Mouse (Mus musculus) limb, embryonic 11.5 days (tissue): ENCODE measurements around the gene Ctsz. TPM values are rescaled to one million over a fixed set of nuclear protein-coding genes. Genes with fewer than 3 reads are reported as not detected.

Experiments
- ATAC-seq: fragments of 200-750 bp; cut with Nextera tagmentation; 2 replicates; pipeline ENCODE4 v1.8.0; 2017; ENCODE audit warnings: low read depth; ENCODE audit not compliant: insufficient number of reproducible peaks, low FRiP score, low TSS enrichment
- DNase-seq: peaks from one replicate; pipeline ENCODE4 v3.0.0-alpha.2; 2015; ENCODE audit warnings: low spot score
- H3K27ac ChIP-seq: fragments of 300-500 bp; sonication (generic); replicated peaks from 2 replicates; pipeline ENCODE4 v1.5.1; 2014; ENCODE audit warnings: low read depth, mild to moderate bottlenecking, low read length
- H3K27me3 ChIP-seq: fragments of 300-500 bp; sonication (generic); 2 replicates; pipeline ENCODE4 v1.6.1; 2014; ENCODE audit warnings: mild to moderate bottlenecking, low read length, mixed read lengths; ENCODE audit not compliant: control insufficient read depth, insufficient read depth
- H3K36me3 ChIP-seq: fragments of 300-500 bp; sonication (generic); 2 replicates; pipeline ENCODE4 v1.6.1; 2014; ENCODE audit warnings: mild to moderate bottlenecking, low read length, moderate library complexity, mixed read lengths; ENCODE audit not compliant: control insufficient read depth, insufficient read depth
- H3K4me1 ChIP-seq: fragments of 300-500 bp; sonication (generic); 2 replicates; pipeline ENCODE4 v1.6.1; 2014; ENCODE audit warnings: low read length, mixed read lengths; ENCODE audit not compliant: control insufficient read depth, insufficient read depth
- H3K4me2 ChIP-seq: fragments of 300-500 bp; sonication (generic); 2 replicates; pipeline ENCODE4 v1.6.1; 2014; ENCODE audit warnings: low read depth, mild to moderate bottlenecking, moderate library complexity; ENCODE audit not compliant: severe bottlenecking
- H3K4me3 ChIP-seq: fragments of 300-500 bp; sonication (generic); 2 replicates; pipeline ENCODE4 v1.5.1; 2014; ENCODE audit warnings: low read depth, low read length
- H3K9ac ChIP-seq: fragments of 300-500 bp; sonication (generic); 2 replicates; pipeline ENCODE4 v1.6.1; 2014; ENCODE audit warnings: mild to moderate bottlenecking, low read length
- H3K9me3 ChIP-seq: fragments of 300-500 bp; sonication (generic); 2 replicates; pipeline ENCODE4 v1.6.1; 2016; ENCODE audit warnings: low read length; ENCODE audit not compliant: control insufficient read depth
- WGBS: fragments of 180-500 bp; shearing (Covaris S2); extraction: QIAGEN DNeasy Blood & Tissue Kit; methylation state at CpG from one replicate; pipeline ENCODE4 v1.1.7; 2014; 5-methylcytosine and 5-hydroxymethylcytosine counted together
- polyA plus RNA-seq: library from polyadenylated mRNA; unstranded; fragments of >200 nt; fragmentation: Nextera tagmentation; extraction: Ambion mirVana; gene quantifications from 2 replicates; pipeline ENCODE4 v1.2.1, GENCODE M21; 2014

Ctsz gene
- polyA plus RNA-seq, 1 experiment from 2014 or later = 106 TPM

GRCm38 (mm10) chr2:174438181-174438580 is 658 bp downstream of the Ctsz start:
- Histone ChIP-seq H3K9me3 (no peaks in the 10 kb centered on the region), H3K4me2 (peak overlapping the region; percentile 54), H3K27ac (no peak overlapping the region), H3K36me3 (no peaks in the 10 kb centered on the region), H3K4me3 (peak overlapping the region; percentile 51), H3K4me1 (peaks cover 8% of the 10 kb centered on the region), H3K27me3 (no peaks in the 10 kb centered on the region), H3K9ac (peak overlapping the region; percentile 68)
- whole genome bisulfite sequencing = 72% methylated on average over 11 of the region's 11 CpGs
- ATAC-seq = no peak
- DNase-seq = no peak

- ATAC-seq (no peak), DNase-seq (no peak)
- peak overlapping the region; percentile 54; the same call in 1 of the 2 replicates for H3K4me2 ChIP-seq
- H3K27me3 ChIP-seq = no peaks in the 10 kb centered on the region
- no peak overlapping the region for H3K9ac ChIP-seq
- H3K4me1 ChIP-seq = peaks cover 8% of the 10 kb centered on the region
- H3K9me3 ChIP-seq = no peaks in the 10 kb centered on the region
- H3K4me3 ChIP-seq = peak overlapping the region; percentile 51; the same call in 1 of the 2 replicates
- H3K27ac ChIP-seq = no peak overlapping the region
- 97% methylated on average over 4 of the region's 4 CpGs for whole genome bisulfite sequencing
- peaks cover 3% of the 10 kb centered on the region; the same call in 1 of the 2 replicates for H3K36me3 ChIP-seq
Measured at GRCm38 (mm10) chr2:174437697-174437982, 1.2 kb downstream of the Ctsz start.

GRCm38 (mm10) chr2:174436916-174437696 is 1.7 kb downstream of the Ctsz start:
- 95% methylated on average over 7 of the region's 7 CpGs for WGBS
- H3K27me3 ChIP-seq = no peaks in the 10 kb centered on the region
- DNase-seq (no peak), ATAC-seq (no peak)
- no peaks in the 10 kb centered on the region for H3K9me3 ChIP-seq
- no peak overlapping the region for H3K4me3 ChIP-seq
- no peak overlapping the region for H3K27ac ChIP-seq
- no peak overlapping the region for H3K9ac ChIP-seq
- H3K4me1 ChIP-seq = peaks cover 8% of the 10 kb centered on the region
- H3K4me2 ChIP-seq = no peak overlapping the region
- peaks cover 6% of the 10 kb centered on the region; the same call in 1 of the 2 replicates for H3K36me3 ChIP-seq

GRCm38 (mm10) chr2:174436076-174436701 is 2.6 kb downstream of the Ctsz start:
- H3K36me3 ChIP-seq = peaks cover 6% of the 10 kb centered on the region; the same call in 1 of the 2 replicates
- no peak overlapping the region for H3K4me3 ChIP-seq
- no peak overlapping the region for H3K4me2 ChIP-seq
- no peak for DNase-seq
- no peak for ATAC-seq
- no peak overlapping the region for H3K27ac ChIP-seq
- peaks cover 8% of the 10 kb centered on the region for H3K4me1 ChIP-seq
- no peaks in the 10 kb centered on the region for H3K27me3 ChIP-seq
- 90% methylated on average over 26 of the region's 26 CpGs for WGBS
- no peaks in the 10 kb centered on the region for H3K9me3 ChIP-seq
- H3K9ac ChIP-seq = no peak overlapping the region

- Histone ChIP-seq H3K27ac (no peak overlapping the region), H3K4me3 (no peak overlapping the region), H3K36me3 (peaks cover 8% of the 10 kb centered on the region; the same call in 1 of the 2 replicates), H3K9me3 (no peaks in the 10 kb centered on the region), H3K9ac (no peak overlapping the region), H3K4me2 (no peak overlapping the region), H3K4me1 (peaks cover 8% of the 10 kb centered on the region), H3K27me3 (no peaks in the 10 kb centered on the region)
- ATAC-seq (no peak), DNase-seq (no peak)
- WGBS = 96% methylated on average over 9 of the region's 9 CpGs
Measured at GRCm38 (mm10) chr2:174434943-174435342, 3.9 kb downstream of the Ctsz start.

- Histone ChIP-seq H3K4me1 (no peaks in the 10 kb centered on the region), H3K4me3 (no peak overlapping the region), H3K27ac (no peak overlapping the region), H3K9me3 (no peaks in the 10 kb centered on the region), H3K9ac (no peak overlapping the region), H3K27me3 (no peaks in the 10 kb centered on the region), H3K36me3 (peaks cover 32% of the 10 kb centered on the region), H3K4me2 (no peak overlapping the region)
- no peak for DNase-seq
- 81% methylated on average over 10 of the region's 10 CpGs for WGBS
- no peak for ATAC-seq
Measured at GRCm38 (mm10) chr2:174428996-174429591, 9.7 kb downstream of the Ctsz start.

GRCm38 (mm10) chr2:174428076-174428835 is 10.6 kb downstream of the Ctsz start:
- 85% methylated on average over 18 of the region's 18 CpGs for WGBS
- no peak for DNase-seq
- no peak overlapping the region for H3K27ac ChIP-seq
- no peak overlapping the region for H3K4me3 ChIP-seq
- no peaks in the 10 kb centered on the region for H3K9me3 ChIP-seq
- ATAC-seq = no peak
- no peaks in the 10 kb centered on the region for H3K27me3 ChIP-seq
- peaks cover 38% of the 10 kb centered on the region for H3K36me3 ChIP-seq
- H3K4me2 ChIP-seq = no peak overlapping the region
- H3K4me1 ChIP-seq = no peaks in the 10 kb centered on the region
- no peak overlapping the region for H3K9ac ChIP-seq

- WGBS = 93% methylated on average over 12 of the region's 12 CpGs
- Histone ChIP-seq H3K27me3 (no peaks in the 10 kb centered on the region), H3K4me3 (no peak overlapping the region), H3K4me2 (no peak overlapping the region), H3K9me3 (no peaks in the 10 kb centered on the region), H3K36me3 (peaks cover 37% of the 10 kb centered on the region), H3K4me1 (no peaks in the 10 kb centered on the region), H3K9ac (no peak overlapping the region), H3K27ac (no peak overlapping the region)
- ATAC-seq (no peak), DNase-seq (no peak)
Measured at GRCm38 (mm10) chr2:174426856-174427255, 12.0 kb downstream of the Ctsz start.
